Mouse (Mus musculus) limb, embryonic 15.5 days (tissue): ENCODE results near the gene Arhgef18. TPM values are rescaled to one million over a fixed set of nuclear protein-coding genes. Genes with fewer than 3 reads are reported as not detected.
A peak's percentile ranks its signal among the peaks of the same experiment; 100 is the strongest.

Experiments
- ATAC-seq: fragments of 200-750 bp; cut with Nextera tagmentation; 2 replicates; pipeline ENCODE4 v1.8.0; 2017; ENCODE audit warnings: low read depth, moderate TSS enrichment; ENCODE audit not compliant: insufficient number of reproducible peaks, low FRiP score, low TSS enrichment
- H3K27ac ChIP-seq: fragments of 300-500 bp; sonication (generic); 2 replicates; pipeline ENCODE4 v1.5.1; 2015; ENCODE audit warnings: moderate library complexity, mild to moderate bottlenecking, inconsistent platforms
- H3K27me3 ChIP-seq: fragments of 300-500 bp; sonication (generic); 2 replicates; pipeline ENCODE4 v1.6.1; 2015; ENCODE audit warnings: inconsistent platforms
- H3K36me3 ChIP-seq: fragments of 300-500 bp; sonication (generic); 2 replicates; pipeline ENCODE4 v1.6.1; 2015; ENCODE audit warnings: inconsistent platforms
- H3K4me1 ChIP-seq: fragments of 300-500 bp; sonication (generic); 2 replicates; pipeline ENCODE4 v1.6.1; 2015; ENCODE audit warnings: inconsistent platforms
- H3K4me2 ChIP-seq: fragments of 300-500 bp; sonication (generic); 2 replicates; pipeline ENCODE4 v1.6.1; 2015; ENCODE audit warnings: mild to moderate bottlenecking, inconsistent platforms
- H3K4me3 ChIP-seq: fragments of 300-500 bp; sonication (generic); 2 replicates; pipeline ENCODE4 v1.5.1; 2015; ENCODE audit warnings: mild to moderate bottlenecking, inconsistent platforms
- H3K9ac ChIP-seq: fragments of 300-500 bp; sonication (generic); 2 replicates; pipeline ENCODE4 v1.6.1; 2015; ENCODE audit warnings: inconsistent platforms
- H3K9me3 ChIP-seq: fragments of 300-500 bp; sonication (generic); 2 replicates; pipeline ENCODE4 v1.6.1; 2016; ENCODE audit warnings: inconsistent platforms
- WGBS: fragments of 180-500 bp; shearing (Covaris S2); methylation state at CpG from one replicate; pipeline ENCODE4 v1.1.7; 2015; 5-methylcytosine and 5-hydroxymethylcytosine counted together
- polyA plus RNA-seq: library from polyadenylated mRNA; unstranded; fragments of >200 nt; fragmentation: Nextera tagmentation; extraction: Ambion mirVana; gene quantifications from 2 replicates; pipeline ENCODE4 v1.2.1, GENCODE M21; 2015

The Arhgef18 gene
- polyA plus RNA-seq, 1 experiment from 2014 or later: 8.4 TPM

DNA sequence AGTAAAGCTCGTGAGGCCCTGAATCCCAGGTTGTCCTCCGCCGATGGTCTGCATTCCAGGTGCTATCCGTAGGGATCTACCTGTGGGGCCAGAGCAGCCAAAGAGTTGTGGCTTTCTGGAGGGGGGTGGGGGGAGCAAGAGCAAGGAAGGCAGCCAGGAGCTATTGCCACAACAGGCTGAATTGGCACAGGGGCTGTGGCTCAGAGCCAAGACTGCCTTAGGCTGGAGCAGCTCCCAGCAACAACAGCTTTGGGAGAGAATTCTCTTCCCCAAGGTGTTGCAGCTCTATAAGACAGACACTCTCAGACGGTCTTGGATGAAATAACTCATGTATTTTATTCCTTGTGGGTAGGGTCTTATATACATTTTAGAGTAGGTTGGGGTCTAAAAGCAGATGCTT is 25.7 kb upstream of the Arhgef18 start:
- no peaks in the 10 kb centered on the region for H3K9me3 ChIP-seq
- WGBS: 69% methylated on average over 5 of the region's 5 CpGs
- no peaks in the 10 kb centered on the region for H3K27me3 ChIP-seq
- no peak for ATAC-seq
- H3K4me2 ChIP-seq: no peak overlapping the region
- H3K36me3 ChIP-seq: no peaks in the 10 kb centered on the region
- H3K9ac ChIP-seq: no peak overlapping the region
- H3K4me1 ChIP-seq: no peaks in the 10 kb centered on the region
- no peak overlapping the region for H3K27ac ChIP-seq
- H3K4me3 ChIP-seq: no peak overlapping the region

DNA sequence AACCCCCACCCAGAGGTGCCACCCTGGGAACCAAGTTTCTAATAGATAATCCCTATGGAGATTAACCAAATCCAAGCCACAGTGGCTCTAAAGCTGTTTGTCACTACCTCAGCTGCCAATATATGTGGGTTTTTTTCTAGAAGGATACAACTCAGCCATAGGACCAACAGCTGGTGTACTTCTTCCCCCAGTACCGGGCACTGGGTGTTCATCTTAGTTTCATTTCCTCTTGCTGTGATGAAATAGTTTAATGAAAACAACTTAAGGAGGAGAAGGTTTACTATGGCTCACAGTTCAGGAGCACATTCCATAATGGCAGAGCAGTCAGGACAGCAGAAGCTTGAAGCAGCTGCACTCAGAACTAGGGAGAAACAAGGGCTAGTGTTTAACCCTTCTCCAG is 24.7 kb upstream of the Arhgef18 start:
- Histone ChIP-seq H3K4me1 (no peaks in the 10 kb centered on the region), H3K9me3 (no peaks in the 10 kb centered on the region), H3K9ac (no peak overlapping the region), H3K4me3 (no peak overlapping the region), H3K27ac (no peak overlapping the region), H3K4me2 (no peak overlapping the region), H3K27me3 (no peaks in the 10 kb centered on the region), H3K36me3 (no peaks in the 10 kb centered on the region)
- ATAC-seq: no peak
- 71% methylated on average over 1 of the region's 1 CpGs for WGBS

- H3K4me1 ChIP-seq: no peaks in the 10 kb centered on the region
- H3K9me3 ChIP-seq: no peaks in the 10 kb centered on the region
- no peak overlapping the region for H3K27ac ChIP-seq
- H3K4me2 ChIP-seq: no peak overlapping the region
- no peaks in the 10 kb centered on the region for H3K36me3 ChIP-seq
- no peak overlapping the region for H3K9ac ChIP-seq
- H3K27me3 ChIP-seq: no peaks in the 10 kb centered on the region
- no peak for ATAC-seq
- H3K4me3 ChIP-seq: no peak overlapping the region
Measured at GRCm38 (mm10) chr8:3375748-3376147, 17.1 kb upstream of the Arhgef18 start.

DNA sequence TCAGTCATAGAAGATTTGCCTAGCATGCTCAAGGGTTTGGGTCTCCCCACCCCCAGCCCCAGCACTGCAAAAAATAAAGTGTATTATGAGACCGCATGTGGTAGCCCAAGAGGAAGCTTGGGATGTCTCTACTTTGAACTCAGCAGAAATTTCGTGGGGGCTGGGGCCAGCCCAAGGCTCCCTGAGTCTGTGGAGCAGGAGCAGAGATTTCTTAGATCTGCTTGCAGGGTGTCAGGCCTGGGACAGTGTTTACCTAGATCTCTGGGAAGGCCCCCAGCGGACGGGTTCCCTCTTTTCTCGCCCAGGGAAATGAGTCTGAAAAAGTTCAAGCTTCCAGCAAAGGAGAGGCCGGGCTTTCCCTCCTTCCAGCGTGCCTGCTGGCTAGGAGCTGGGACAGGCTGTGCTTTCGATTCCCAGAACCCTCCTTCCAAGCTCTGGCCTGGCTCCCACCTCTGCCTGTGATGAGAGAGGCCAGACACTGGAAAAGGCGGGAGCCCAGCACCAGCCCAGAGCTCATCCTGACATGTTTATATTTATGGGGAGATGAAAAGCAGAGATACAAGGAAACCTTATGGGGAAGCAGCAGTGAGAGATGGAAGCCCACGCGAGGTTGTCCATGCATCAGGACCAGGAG is 16.0 kb upstream of the Arhgef18 start:
- no peak for ATAC-seq
- H3K4me3 ChIP-seq: no peak overlapping the region
- 41% methylated on average over 11 of the region's 11 CpGs for WGBS

GRCm38 (mm10) chr8:3387286-3387685 is 5.5 kb upstream of the Arhgef18 start:
- ATAC-seq: no peak
- no peaks in the 10 kb centered on the region for H3K36me3 ChIP-seq
- H3K9ac ChIP-seq: no peak overlapping the region
- H3K4me1 ChIP-seq: peaks cover 2% of the 10 kb centered on the region; the same call in 1 of the 2 replicates
- no peaks in the 10 kb centered on the region for H3K27me3 ChIP-seq
- H3K4me3 ChIP-seq: no peak overlapping the region
- H3K9me3 ChIP-seq: no peaks in the 10 kb centered on the region
- no peak overlapping the region for H3K4me2 ChIP-seq
- no peak overlapping the region for H3K27ac ChIP-seq
- WGBS: 40% methylated on average over 6 of the region's 6 CpGs

More for the DNA sequence above, 16.0 kb upstream of the Arhgef18 start:
- no peak overlapping the region for H3K9ac ChIP-seq
- H3K4me2 ChIP-seq: no peak overlapping the region
- no peaks in the 10 kb centered on the region for H3K27me3 ChIP-seq
- H3K9me3 ChIP-seq: no peaks in the 10 kb centered on the region
- no peaks in the 10 kb centered on the region for H3K4me1 ChIP-seq
- no peak overlapping the region for H3K27ac ChIP-seq
- H3K36me3 ChIP-seq: no peaks in the 10 kb centered on the region

DNA sequence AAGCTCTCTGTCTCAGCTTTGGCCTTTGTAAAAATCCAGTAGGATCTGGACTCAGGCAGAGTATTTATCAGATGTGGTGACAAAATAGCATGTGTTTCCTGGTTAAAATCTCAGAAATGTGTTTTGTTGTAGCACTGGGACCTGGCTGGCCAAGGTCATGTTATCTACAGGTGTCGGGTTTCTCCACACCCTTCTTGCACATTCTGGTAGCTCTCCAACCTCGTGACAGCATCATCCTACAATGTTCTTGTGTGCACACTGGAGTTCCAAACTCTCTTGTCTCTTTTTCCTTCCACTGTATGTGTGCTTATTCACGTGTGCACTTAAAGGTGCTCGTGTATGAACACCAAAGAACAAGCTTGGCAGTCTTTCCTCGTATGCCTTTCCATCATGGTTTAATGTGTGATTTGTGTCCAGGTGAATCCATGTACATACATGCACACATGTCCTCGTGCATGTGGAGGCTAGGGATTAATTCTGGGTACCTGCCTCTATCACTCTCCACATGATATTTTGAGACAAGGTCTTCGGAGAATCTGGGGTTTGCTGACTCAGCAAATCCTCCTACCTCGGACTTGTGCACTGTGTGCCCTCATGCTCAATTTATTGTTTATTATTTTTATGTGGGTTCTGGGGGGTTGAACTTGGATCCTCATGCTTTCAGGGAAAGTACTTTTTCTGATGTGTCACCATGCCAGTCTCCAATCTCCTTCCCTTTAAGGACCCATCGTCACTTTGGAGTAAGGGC is 4.0 kb upstream of the Arhgef18 start:
- no peaks in the 10 kb centered on the region for H3K36me3 ChIP-seq
- WGBS: 70% methylated on average over 9 of the region's 9 CpGs
- no peak for ATAC-seq

GRCm38 (mm10) chr8:3389506-3389905 is 3.3 kb upstream of the Arhgef18 start:
- H3K27ac ChIP-seq: no peak overlapping the region
- ATAC-seq: no peak

More for the DNA sequence above, 4.0 kb upstream of the Arhgef18 start:
- Histone ChIP-seq H3K9me3 (no peaks in the 10 kb centered on the region), H3K4me2 (no peak overlapping the region), H3K4me3 (no peak overlapping the region), H3K4me1 (peaks cover 8% of the 10 kb centered on the region), H3K27me3 (no peaks in the 10 kb centered on the region), H3K27ac (no peak overlapping the region), H3K9ac (no peak overlapping the region)

DNA sequence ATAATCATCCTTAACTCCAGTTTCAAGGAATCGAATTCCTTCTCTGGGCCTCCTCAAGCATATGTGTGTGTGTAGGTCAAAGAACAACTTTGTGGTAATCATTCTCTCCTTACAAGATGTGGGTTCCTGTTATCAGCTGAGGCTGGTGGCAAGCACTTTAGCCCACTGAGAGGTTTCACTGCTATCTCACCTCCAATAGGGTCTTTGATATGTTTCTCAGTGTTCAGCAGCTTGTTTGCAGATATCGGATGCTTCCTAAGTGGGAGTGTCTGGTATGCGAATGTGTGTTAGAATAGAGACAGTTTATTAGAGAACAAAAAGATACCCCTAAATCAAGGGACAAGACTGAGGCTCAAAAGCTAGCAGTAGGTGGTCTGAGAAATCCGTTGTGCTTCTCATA is 513 bp upstream of the Arhgef18 start:
- Histone ChIP-seq H3K27ac (peak overlapping the region; percentile 33; the same call in 1 of the 2 replicates), H3K9me3 (no peaks in the 10 kb centered on the region), H3K4me3 (peak overlapping the region; percentile 81), H3K36me3 (0 out of 2 replicates have a peak, but pooled peaks cover 5% of the 10 kb centered on the region), H3K4me2 (peak overlapping the region; percentile 72), H3K9ac (peak overlapping the region; percentile 75), H3K4me1 (peaks cover 22% of the 10 kb centered on the region), H3K27me3 (no peaks in the 10 kb centered on the region)
- no peak for ATAC-seq
- 49% methylated on average over 4 of the region's 4 CpGs for WGBS

More at GRCm38 (mm10) chr8:3389506-3389905, 3.3 kb upstream of the Arhgef18 start:
- H3K4me1 ChIP-seq: peaks cover 13% of the 10 kb centered on the region
- WGBS: 89% methylated on average over 1 of the region's 1 CpGs
- H3K4me2 ChIP-seq: no peak overlapping the region
- no peaks in the 10 kb centered on the region for H3K9me3 ChIP-seq
- no peaks in the 10 kb centered on the region for H3K27me3 ChIP-seq
- no peak overlapping the region for H3K9ac ChIP-seq
- no peaks in the 10 kb centered on the region for H3K36me3 ChIP-seq
- no peak overlapping the region for H3K4me3 ChIP-seq

DNA sequence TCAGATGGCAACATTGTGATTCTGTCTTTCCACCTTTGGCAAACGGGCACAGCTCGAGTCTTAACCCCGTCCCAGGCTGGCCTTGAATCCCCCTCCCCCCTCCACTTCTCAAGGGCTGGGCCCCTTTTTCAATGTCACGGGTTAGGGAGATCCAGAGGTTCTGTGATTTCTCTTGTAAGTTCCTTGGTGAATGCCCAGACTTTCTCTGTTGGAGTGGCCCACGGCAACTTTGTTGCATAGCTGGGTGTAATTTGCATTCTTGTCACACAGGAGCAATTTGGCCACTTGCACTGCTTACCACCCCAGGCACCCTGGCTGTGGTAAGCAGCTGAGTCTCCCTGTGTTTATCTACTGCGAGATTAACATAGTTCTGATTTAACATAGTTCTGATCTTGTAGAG is 1.8 kb downstream of the Arhgef18 start:
- Histone ChIP-seq H3K4me2 (no peak overlapping the region), H3K4me3 (no peak overlapping the region), H3K36me3 (0 out of 2 replicates have a peak, but pooled peaks cover 5% of the 10 kb centered on the region), H3K27ac (no peak overlapping the region), H3K9ac (no peak overlapping the region), H3K27me3 (no peaks in the 10 kb centered on the region), H3K4me1 (peaks cover 22% of the 10 kb centered on the region), H3K9me3 (no peaks in the 10 kb centered on the region)
- ATAC-seq: no peak
- WGBS: 20% methylated on average over 6 of the region's 6 CpGs

DNA sequence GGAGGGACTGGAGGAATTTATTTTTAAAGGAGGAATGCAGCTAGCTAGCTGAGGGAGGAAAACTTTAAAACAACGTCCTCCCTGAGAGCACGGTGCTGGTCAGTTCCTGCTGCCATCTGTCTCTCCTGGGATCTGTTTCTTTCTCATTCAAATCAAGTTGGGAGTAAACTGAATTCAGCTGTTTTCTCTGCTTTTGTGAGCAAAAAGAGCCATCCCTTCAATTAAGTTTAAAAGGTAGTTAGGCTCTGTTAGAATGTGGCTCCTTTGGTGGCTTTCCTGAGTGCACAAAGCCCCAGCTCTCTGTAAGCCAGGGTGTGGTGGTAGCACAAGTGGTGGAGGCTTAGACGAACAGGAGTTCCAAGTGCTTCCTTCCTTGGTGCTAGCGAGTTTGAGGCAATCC is 2.4 kb downstream of the Arhgef18 start:
- WGBS: 26% methylated on average over 4 of the region's 4 CpGs

GRCm38 (mm10) chr8:3397597-3397996 is 4.8 kb downstream of the Arhgef18 start:
- WGBS: 95% methylated on average over 3 of the region's 3 CpGs
- Histone ChIP-seq H3K27ac (no peak overlapping the region), H3K9me3 (no peaks in the 10 kb centered on the region), H3K4me1 (peaks cover 17% of the 10 kb centered on the region), H3K4me3 (no peak overlapping the region), H3K27me3 (no peaks in the 10 kb centered on the region), H3K36me3 (peaks cover 16% of the 10 kb centered on the region; the same call in 1 of the 2 replicates), H3K4me2 (no peak overlapping the region), H3K9ac (no peak overlapping the region)
- ATAC-seq: no peak

More for the DNA sequence above, 2.4 kb downstream of the Arhgef18 start:
- Histone ChIP-seq H3K4me3 (no peak overlapping the region), H3K4me1 (peaks cover 22% of the 10 kb centered on the region), H3K27ac (no peak overlapping the region), H3K9ac (no peak overlapping the region), H3K36me3 (peaks cover 6% of the 10 kb centered on the region; the same call in 1 of the 2 replicates), H3K9me3 (no peaks in the 10 kb centered on the region), H3K27me3 (no peaks in the 10 kb centered on the region), H3K4me2 (no peak overlapping the region)
- no peak for ATAC-seq

- no peak for ATAC-seq
- Histone ChIP-seq H3K9ac (no peak overlapping the region), H3K9me3 (no peaks in the 10 kb centered on the region), H3K4me3 (no peak overlapping the region), H3K27ac (no peak overlapping the region), H3K27me3 (no peaks in the 10 kb centered on the region), H3K4me1 (no peaks in the 10 kb centered on the region), H3K4me2 (no peak overlapping the region), H3K36me3 (peaks cover 16% of the 10 kb centered on the region; the same call in 1 of the 2 replicates)
- 39% methylated on average over 2 of the region's 2 CpGs for WGBS
Measured at GRCm38 (mm10) chr8:3400509-3400908, 7.7 kb downstream of the Arhgef18 start.
